Mouse (Mus musculus) cerebellum, adult 2 months (tissue): ENCODE data around the gene Gpam.

Source experiments
- CTCF ChIP-seq: fragments of 200-500 bp; IDR thresholded peaks from 2 replicates; pipeline ENCODE4 v1.5.1; 2011; ENCODE audit warnings: low read depth, mild to moderate bottlenecking, control low read depth, low read length, moderate library complexity, borderline replicate concordance; ENCODE audit not compliant: insufficient read depth
- POLR2A ChIP-seq: fragments of 200-500 bp; IDR thresholded peaks from 2 replicates; pipeline ENCODE4 v1.6.1; 2011; ENCODE audit warnings: low read length, control low read depth, borderline replicate concordance; ENCODE audit not compliant: insufficient read depth

DNA sequence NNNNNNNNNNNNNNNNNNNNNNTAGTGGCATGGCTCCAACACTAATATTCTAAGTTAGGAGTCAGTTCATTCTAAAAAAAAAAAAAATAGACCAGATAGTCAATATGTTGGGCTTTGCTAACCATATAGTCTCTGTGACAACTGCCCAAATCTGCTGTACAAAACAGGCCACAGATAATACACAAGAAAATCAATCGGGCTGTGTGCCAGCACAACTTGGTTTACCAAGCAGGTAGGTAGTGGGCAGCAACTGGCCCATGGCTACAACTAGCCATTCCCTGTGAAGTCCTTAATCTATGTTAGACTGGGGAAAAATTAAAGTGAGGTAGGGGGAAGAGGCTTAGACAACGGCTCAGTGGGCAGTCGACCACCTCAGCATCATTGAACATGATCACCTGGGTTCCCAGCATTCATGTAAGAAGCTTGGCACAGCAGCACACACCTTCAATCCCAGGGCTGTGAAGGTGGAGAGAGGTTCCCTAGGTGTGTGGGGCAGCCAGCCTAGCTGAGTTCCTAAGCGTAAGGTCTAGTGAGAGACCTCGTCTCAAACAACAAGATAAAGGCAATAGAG lies 12.1 kb downstream of the Gpam start:
- TF ChIP-seq POLR2A: no peak
- TF ChIP-seq CTCF: no peak
